Mouse (Mus musculus) erythroblast, embryonic 14.5 days (primary cell): ENCODE results near the gene Tead3.

Experiments used
- GATA1 ChIP-seq: IDR thresholded peaks from 2 replicates; pipeline ENCODE4 v1.6.1; 2012; ENCODE audit warnings: low read length, inconsistent platforms, mixed read lengths
- TAL1 ChIP-seq: IDR thresholded peaks from 3 replicates; pipeline ENCODE4 v1.6.1; 2012; ENCODE audit warnings: low read length, inconsistent platforms, mixed read lengths

DNA sequence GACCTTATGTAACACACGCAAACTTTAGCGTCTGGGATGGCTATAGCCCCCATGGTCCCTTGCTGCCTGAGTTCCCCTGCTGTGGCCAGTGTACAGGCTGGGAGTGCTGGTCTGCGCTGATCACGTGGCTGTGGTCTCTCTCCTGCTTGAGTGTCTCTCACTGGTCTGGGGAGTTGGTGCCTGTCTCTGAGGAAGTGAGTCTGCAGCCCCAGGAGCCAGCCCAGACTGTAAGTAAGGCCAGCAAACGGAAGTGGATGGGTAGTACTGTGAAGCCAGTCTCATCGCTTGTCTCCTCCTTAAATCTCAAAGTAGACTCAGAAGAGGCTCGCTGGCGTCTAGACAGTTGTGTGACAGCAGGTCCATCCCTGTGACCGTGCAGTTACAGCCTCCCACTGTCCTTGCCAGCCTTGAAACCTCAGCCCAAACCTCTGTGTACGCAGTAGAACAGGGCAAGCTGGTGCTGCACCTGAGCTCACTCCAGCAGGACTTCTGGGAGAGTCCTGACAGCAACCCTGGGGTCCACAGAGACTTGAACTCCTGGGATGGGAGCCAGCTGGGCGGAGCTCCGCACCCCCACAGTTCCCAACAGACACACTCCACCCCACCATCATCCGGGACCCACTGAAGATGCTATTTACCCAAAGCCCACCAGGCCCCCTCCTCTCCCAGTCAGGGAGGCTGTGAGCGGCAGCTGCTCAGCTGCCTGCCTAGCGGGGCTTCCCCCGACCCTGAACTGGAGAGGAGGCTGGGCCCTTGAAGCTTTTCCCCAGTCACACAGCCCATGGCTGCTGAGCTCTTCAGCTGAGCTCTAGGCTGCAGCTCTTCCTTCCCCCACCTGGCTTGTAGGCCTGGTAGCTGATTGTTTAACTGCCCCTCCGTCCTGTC lies 55.9 kb downstream of the Tead3 start:
- TF ChIP-seq GATA1 (no peak), TAL1 (no peak)
